Mouse (Mus musculus): ENCODE results near the gene Lman2l.

The Lman2l gene

GRCm38 (mm10) chr1:36444471-36445464 is at the start of gene Lman2l:
Gene Lman2l (minus strand): TSS chr1:36445271.
- DNase-seq, result peak; percentile 95

DNA sequence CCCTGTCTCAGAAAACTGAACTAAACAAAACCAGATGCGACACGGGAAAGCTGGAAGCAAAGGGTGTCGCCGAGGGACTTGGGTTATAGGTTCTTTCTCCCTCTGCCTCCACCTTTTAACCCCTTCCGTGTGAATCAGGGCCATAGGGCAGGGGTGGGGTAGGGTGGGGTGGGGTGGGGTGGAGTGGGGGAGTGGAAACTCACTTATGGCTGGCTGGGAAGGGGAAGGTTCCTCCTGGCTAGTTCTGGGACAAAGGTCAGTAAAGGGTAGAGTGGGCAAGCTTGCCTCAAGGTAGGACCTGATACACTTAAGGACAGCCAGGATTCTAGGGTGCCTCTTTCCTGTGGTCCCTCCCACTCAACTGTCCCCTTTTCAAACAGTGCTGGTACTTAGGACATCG is 48.2 kb upstream of the Lman2l start:
- DNase-seq, result no peak

DNA sequence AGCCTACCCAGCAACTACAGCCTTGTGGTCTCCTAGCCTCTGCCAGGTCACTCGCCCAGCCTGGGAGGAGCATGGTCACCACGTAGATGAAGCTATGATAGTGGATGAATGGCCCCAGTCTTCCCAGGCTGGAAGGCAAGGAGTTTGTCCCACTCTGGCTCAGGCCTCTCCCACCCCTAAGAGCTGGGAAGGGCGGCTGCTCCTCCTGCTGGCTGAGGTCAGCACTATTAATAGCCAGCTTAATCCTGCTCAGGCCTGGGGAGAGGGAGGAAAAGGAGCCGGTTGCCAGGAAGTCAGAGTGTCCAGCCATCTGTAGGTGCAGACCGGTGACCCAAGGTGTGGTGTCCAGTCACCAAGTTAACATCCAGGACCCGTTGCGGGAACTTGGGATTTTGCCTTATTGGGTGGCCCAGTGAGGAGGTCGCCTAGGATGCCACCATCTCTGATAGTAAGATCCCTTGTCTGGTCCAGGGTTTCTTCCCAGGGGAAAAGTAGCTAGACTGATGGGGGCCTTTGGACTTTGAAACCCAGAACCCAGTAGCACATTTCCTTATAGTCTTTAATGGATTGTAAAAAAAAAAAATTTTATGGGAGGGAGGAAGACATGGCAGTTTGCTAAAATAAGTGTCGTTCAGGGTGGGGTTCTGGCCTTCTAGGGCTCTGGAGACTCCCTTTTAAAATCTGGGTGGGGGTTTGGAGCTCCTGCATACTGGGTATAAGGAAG is 47.5 kb upstream of the Lman2l start:
- peak; percentile 63 for DNase-seq

GRCm38 (mm10) chr1:36489661-36490060 is 44.6 kb upstream of the Lman2l start:
- no peak for DNase-seq

DNA sequence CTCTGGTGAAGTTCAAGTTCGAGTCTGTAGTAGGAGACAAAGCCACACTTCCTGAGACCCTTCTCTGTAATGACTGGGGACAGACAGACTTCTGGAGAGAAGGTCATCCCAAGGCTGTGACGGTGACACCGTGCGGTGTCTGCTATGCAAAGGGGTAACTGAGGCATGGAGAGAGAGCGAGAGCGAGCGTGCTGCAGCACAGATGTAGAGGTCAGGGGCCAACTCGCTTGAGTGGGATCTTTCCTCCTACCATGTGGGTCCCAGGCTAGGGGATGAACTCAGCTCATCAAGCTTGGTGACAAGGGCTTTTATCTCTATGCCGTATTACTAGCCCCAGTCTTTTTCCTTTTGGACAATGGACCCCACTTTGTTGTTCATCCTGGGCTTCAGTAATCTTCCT is 42.0 kb upstream of the Lman2l start:
- no peak for DNase-seq

- no peak for DNase-seq
Observed at GRCm38 (mm10) chr1:36485080-36485479, 40.0 kb upstream of the Lman2l start.

GRCm38 (mm10) chr1:36483825-36484224 is 38.8 kb upstream of the Lman2l start:
- no peak for DNase-seq

- DNase-seq, result no peak
Observed at GRCm38 (mm10) chr1:36479903-36480899, 35.1 kb upstream of the Lman2l start.

DNA sequence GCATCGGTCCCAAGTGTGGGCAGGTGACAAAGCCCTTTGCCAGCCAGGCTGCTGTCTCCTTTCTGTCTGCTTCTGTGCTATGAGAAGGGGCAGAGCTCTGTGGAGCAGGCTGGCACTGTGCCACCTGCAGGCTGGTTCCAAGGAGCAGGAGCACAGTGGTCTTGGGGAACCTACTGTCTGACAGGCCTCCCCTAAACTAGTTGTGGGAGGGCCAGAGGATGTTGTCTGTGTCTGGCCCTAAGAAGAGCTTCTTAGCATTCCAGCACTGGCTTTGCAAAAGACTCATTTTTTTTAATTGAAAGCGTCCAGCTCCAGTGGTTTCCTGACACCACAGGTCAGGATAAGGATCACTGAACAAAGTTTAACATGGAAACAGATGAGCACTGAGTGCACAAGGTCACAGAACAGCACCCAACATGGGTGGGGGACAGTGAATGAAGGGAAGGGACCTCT is 33.3 kb upstream of the Lman2l start:
- no peak for DNase-seq

GRCm38 (mm10) chr1:36476426-36476825 is 31.4 kb upstream of the Lman2l start:
- DNase-seq, result no peak

DNA sequence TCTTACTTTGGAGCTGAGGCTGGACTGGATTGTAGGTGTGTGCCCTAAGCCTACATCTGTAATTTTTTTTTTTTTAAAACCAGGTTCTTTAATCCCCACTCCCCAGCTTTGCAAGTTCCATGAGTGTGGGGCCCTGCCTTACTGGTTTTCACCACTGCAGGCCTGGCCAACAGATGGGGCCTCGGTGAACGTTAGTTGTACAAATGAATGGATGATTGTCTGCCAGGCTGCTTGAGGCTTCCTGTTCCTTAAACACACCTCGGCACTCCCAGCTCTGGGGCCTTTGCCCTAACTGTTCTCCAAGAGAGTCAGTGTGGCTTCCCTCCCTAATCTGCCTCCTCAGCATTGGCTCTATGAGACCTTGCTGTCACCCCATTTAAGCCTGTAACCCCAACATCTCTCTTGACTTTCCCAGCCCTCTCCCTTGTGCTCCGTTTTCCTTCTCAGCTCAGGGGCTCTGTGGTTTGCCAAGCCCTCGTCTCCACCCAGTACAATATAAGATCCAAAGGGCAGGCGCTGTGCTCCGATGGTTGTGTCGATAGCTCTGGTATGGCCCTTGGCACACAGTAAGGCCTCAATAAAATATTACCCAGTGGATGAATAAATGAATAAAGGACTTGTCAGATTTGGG is 30.5 kb upstream of the Lman2l start:
- DNase-seq, result no peak

DNA sequence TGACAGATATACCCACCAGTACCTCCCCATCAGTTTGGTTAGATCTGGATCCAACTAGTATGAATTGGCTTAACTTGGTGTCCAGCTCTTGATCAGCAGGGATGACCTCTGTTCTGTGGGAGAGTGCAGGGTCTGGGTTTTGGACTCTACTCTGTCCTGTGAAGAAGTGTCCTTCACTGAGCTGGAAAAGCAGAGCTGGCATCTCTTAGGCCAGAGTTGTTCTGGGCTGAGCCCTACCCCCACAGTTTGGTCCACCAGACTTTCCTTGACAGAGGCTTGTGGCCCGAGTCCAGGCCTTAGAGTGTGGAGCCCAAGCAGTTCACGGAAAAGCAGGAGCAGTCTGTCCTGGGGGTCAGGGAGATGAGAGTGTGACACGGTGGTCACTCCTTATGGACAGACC is 29.6 kb upstream of the Lman2l start:
- DNase-seq, result no peak

DNA sequence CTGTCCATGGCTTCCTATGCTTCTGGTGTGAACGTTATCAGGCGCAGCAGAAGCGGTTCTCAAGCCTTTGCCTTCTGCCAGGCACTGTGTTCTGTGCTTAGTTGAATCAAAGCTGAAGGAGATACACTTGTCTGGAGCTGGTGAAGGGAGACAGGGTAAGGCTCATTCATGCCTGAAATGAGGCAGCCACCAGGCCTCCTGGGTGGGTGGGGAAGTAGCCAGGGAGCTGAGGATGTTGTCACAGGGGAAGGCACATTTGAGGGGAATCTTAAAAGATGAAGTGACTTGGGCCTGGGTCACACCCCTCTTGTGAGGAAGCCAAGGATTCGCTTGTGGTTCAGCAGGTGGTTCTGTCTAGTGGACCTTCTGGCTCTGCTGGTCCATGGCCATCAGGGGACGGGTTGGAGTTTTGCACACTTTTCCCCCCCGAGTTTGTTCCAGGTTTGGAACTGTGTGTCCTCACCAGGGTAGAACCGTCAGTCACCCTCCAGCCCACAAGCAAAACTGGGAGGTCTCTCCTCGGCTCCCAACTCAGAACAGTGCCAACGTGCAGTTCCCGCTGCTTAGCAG is 28.2 kb upstream of the Lman2l start:
- no peak for DNase-seq

- no peak for DNase-seq
Observed at GRCm38 (mm10) chr1:36472106-36472440, 27.0 kb upstream of the Lman2l start.

GRCm38 (mm10) chr1:36471181-36472105 is 26.4 kb upstream of the Lman2l start, which contains the start of gene Cnnm4:
Gene Cnnm4 (plus strand): TSS chr1:36471620.
- DNase-seq, result peak; percentile 90

- no peak for DNase-seq
Observed at GRCm38 (mm10) chr1:36469811-36470444, 24.9 kb upstream of the Lman2l start.

DNA sequence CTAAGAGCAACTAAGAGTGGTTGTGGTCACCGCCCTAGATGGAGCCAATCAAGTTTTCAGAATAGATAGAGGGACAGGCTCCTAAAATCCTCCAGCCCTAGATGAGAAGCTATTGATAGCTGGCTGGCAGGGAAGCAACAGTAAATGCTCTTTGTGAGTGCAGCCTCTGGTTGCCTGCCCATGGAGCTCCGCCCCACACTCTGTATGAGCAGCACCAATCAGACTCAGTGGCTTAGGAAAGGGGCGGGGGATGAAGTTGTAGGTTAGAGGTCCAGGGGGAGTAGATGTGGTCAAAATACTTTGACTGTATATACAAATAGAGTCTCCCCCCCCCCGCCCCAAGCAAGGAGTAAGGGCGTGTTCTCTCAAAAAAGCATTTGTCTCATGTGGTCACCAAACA is 22.4 kb upstream of the Lman2l start:
- no peak for DNase-seq

GRCm38 (mm10) chr1:36465641-36466160 is 20.6 kb upstream of the Lman2l start:
- no peak for DNase-seq

DNA sequence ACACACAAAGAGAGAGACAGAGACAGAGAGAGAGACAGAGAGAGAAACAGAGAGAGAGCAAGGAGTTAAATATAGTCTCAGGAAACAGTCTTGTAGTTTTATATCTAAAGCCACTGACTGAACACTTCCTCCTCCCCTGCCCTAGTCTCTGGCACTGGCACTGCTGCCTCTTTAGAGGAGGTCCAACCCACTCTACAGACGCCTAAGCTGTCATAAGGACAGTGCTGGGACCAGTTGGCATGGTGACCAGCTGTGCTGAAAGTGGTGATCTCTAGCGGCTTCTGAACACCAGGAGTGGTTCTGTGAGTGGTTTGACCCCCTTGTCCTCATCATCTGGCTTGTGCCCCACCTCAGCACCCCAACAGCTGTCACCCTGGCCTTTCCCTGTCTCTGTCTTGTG is 16.8 kb upstream of the Lman2l start:
- DNase-seq, result no peak

GRCm38 (mm10) chr1:36458169-36458568 is 13.1 kb upstream of the Lman2l start:
- DNase-seq, result no peak

All from lung, postnatal 14 days (tissue).